Mouse (Mus musculus) lung, postnatal 10 days (tissue): ENCODE results near the gene D230025D16Rik.

ENCODE experiments used
- DNase-seq: peaks from one replicate; pipeline ENCODE4 v3.0.0; 2021

The D230025D16Rik gene

GRCm38 (mm10) chr8:105237442-105238142, 12.6 kb downstream of the D230025D16Rik start:
- no peak for DNase-seq

- DNase-seq, result no peak
Measured at GRCm38 (mm10) chr8:105241016-105241415, 16.1 kb downstream of the D230025D16Rik start.

DNA sequence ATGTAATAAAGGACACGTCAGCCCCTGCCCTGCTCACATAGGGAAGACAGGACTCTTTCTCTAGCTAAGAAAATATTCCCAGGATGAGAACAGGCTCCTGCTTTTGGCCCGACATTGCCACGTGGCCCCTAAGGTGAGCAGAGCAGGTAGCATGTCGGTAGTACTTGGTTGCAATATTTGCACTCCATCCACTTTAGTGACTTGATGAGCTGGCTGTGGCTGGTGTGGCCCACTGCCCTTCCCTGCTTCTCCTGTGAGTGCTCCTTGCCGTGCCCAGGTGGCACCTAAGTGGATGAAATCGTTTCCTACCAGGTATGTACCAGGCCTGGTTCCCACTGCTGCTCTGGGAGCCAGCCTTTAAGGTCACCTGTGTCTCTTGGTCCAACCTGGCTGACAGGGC, 27.0 kb downstream of the D230025D16Rik start:
- DNase-seq, result no peak

- DNase-seq, result no peak
Measured at GRCm38 (mm10) chr8:105252680-105253537, 28.0 kb downstream of the D230025D16Rik start.

- no peak for DNase-seq
Measured at GRCm38 (mm10) chr8:105253766-105254151, 28.8 kb downstream of the D230025D16Rik start.

- DNase-seq, result peak; percentile 95
Measured at GRCm38 (mm10) chr8:105254152-105254965, 29.4 kb downstream of the D230025D16Rik start.

- DNase-seq, result peak; percentile 90
Measured at GRCm38 (mm10) chr8:105254966-105255350, 30.0 kb downstream of the D230025D16Rik start, which contains the start of gene B3gnt9. B3gnt9 (minus strand) TSS chr8:105255153.

DNA sequence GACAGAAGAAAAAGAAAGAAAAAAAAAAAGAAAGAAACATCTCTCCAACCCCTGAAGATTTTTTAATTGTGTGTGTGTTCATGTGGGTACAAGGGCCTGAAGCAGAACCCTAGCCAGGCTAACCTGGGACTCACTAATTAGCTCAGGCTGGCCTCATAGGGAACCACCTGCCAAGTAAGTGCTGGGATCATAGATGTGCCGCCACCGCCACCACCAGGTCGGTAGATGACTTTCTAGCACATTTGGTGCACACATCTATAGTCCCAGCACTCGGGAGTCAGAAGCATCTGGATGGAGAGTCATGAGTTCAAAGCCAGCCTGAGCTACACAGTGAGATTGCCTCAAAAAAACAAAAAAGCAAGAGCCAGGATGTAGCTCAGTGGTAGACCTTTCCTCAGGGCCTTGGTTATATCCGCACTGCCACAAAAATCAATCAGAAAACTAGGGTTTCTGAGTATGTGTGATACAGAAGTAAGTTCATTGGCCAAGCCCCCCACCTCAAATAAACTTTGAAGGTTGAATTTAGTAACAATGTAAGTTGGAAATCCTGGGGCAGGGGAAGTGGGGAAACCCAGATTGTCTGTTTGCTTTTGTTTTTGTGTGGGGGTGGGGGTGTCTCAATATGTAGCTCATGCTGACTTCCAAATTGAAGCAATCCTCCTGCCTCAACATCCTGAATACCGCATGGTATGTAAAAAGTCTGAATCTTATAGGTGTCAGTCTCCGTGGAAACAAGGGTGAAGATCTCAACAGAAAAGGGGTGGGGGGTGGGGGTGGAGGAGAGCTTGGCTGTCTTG, 32.6 kb downstream of the D230025D16Rik start:
- no peak for DNase-seq

DNA sequence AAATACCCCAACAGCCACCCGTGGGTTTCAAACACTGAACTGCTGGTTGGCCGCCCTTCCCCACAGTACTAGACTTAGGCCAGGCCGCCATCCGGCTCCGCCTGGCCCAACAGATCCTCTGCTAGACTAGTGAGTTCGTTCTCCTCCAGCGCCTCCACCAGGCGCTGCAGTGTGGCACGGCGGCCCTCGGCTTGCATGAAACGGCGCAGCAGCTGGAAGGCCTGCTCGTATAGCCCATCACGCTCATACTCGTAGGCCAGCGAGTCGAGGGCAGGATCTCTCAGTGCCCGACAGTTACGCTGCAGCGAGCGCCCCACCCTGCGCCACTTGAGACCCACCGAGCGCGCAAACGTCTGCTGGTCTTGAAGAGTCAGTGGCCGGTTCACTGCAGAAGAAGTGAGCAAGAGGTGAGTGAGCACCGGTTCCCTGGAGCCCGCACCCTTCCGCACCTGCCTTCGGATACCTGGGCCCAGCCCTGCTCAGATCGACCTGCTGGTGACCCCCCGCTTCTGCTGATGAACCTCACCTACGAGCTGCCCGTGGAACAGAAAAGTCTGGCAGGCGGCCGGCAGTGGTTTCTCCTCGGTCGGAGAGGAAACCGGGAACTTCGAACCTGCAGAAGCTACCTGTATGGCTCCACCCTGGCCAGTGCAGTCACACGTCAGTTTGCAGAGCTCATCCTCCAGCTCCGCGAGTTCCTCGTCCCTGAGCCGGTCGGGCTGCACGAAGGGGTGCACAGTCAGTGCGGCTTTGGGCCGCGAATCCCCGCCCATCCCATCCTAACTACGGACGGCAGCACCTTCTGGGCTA, 34.2 kb downstream of the D230025D16Rik start:
- DNase-seq, result peak; percentile 45

- peak; percentile 83 for DNase-seq
Measured at GRCm38 (mm10) chr8:105259721-105260320, 34.9 kb downstream of the D230025D16Rik start.

DNA sequence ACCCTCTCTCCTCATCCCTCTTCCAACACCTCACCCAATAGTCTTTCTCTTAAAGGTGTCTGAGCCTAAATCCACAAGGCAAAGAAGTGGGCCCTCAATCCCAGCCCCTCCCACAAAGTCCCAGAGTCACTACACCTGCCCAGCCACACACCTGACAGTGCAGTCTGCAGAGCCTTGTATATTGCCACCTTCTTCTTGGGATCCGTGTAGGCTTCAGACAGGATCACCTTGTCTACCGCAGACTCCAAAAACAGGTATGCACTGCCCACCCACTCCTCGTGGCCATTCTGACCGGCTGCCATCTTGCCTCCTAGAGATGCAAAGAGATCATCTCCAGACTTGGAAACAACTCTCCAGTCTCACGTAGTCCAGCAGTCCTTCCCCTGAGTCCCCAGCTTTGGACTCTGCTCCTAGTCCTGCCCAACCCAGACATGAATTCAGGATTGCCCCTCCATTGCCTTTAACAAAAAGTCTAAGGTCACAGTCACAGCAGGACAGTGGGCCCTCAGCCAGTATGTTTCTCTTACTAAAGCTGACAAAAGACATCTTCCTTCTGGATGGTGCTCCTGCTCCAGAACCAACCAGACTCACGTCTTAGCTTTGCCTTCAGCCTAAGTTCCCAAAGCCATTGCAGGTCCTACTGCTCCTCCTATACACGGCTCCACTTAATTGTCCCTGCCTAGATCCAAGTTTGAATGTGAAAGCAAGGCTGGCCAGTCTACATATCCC, 35.6 kb downstream of the D230025D16Rik start:
- peak; percentile 69 for DNase-seq

DNA sequence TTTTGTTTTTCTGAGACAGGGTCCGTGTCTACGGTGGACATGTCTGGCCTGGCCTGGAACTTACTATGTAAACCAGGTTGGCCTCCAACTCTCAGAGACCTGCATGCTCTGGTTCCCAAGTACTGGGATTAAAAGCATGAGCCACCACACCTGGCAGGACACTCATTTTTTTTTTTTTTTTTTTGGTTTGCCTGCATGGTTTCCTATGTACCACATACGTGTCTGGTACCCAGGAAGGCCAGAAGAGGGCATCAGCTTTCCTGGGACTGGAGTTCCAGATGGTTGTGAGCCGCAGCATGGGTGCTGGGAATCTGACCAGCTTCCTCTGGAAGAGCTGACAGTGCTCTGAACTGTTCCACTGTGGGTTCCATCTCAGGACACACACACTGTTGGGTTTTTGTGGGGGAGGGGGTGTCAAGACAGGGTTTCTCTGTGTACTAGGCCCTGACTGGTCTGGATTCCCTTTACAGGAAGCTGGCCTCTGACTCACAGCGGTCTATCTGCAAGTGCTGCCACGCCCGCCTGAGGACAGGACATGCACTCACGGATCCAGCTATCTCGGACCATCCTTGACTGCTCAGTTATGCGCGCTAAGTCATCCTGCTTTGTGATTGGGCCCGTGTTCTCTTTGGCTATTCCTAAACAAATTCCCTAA, 36.5 kb downstream of the D230025D16Rik start:
- DNase-seq, result no peak

DNA sequence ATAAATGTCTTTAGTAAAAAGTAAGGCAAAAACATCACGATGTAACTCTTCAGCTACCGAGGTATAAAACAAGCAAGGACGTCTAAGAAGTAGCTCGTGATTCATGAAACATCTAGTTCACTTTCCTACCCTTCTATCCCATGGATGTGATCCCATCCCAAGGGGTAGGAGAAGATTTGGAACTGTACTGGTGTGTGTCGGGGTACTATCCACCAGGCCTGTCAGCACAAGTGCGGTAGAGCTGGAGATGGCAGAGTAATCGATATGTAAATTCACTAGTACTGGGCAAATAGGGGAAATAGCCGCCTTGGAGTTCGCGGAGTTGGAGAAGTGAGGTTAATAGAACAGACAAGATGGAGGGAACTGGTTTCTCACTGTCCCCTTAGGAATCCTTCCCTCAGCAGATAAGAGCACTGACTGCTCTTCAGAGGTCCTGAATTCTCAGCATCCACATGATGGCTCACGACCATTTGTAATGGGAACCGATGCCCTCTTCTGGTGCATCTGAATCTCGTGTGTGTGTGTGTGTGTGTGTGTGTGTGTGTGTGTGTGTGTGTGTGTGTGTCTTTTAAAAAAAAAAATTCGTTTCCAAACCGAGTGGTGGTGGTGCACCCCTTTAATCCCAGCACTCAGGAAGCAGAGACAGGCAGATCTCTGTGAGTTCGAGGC, 38.4 kb downstream of the D230025D16Rik start:
- no peak for DNase-seq

- DNase-seq, result peak; percentile 85
Measured at GRCm38 (mm10) chr8:105264024-105264982, 39.4 kb downstream of the D230025D16Rik start, which contains the start of the genes Tradd and Fbxl8. Tradd (minus strand) TSS chr8:105264609. Fbxl8 (plus strand) TSS chr8:105264648.

DNA sequence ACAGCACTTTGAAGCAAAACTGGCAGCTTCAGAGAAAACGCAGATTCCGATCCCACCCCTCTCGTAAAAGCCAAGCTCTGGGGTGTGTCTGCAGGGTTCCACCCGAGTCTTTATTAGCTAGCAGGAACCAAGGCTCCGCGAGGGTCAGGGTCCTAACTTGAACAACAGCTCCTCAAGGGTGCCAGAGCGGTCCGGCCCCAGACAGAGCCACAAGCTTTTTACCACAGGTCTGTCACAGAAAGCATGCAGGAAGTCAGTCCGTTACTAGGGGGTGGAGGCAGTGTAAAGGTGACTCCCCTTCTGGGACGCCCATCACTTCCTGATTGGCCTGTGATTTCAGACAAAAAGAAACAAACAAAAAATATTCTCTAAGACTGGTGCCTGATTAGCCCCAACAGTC, 40.2 kb downstream of the D230025D16Rik start:
- DNase-seq, result peak; percentile 62

DNA sequence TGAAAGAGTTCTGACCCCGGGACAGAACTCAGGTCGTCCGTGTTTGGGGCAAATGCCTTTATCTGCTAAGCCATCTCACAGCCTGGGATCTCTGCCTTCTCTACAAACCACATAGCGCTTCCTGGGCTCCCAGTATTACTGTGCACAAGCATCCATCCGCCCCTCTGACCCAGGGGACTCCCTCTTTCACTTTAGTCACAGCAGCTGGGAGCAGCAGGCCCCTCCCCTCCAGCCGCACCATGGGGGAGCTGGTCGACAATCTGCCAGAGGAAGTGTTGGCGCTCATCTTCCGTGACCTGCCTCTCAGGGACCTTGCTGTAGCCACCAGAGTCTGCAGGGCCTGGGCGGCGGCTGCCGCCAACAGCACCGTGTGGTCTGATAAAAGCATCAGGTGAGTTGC, 41.8 kb downstream of the D230025D16Rik start:
- DNase-seq, result no peak

GRCm38 (mm10) chr8:105268342-105269074, 43.6 kb downstream of the D230025D16Rik start:
- DNase-seq, result peak; percentile 54
